Mouse (Mus musculus) G1E (cell line): Measurements from ENCODE around the gene Saxo2.

ENCODE experiments used
- CTCF ChIP-seq: IDR thresholded peaks from 2 replicates; pipeline ENCODE4 v1.5.1; 2012; ENCODE audit warnings: low read depth, low read length, inconsistent platforms, mixed read lengths
- POLR2AphosphoS5 ChIP-seq: IDR thresholded peaks from 2 replicates; pipeline ENCODE4 v1.6.1; 2012; ENCODE audit warnings: low read depth, low read length, inconsistent platforms; ENCODE audit not compliant: insufficient replicate concordance
- TAL1 ChIP-seq: conservative IDR thresholded peaks from 2 replicates; pipeline ENCODE4 v1.6.1; 2012; ENCODE audit warnings: low read depth, low read length, inconsistent platforms, mixed read lengths

- TF ChIP-seq CTCF (no peak), TAL1 (no peak), POLR2AphosphoS5 (no peak)
Observed at GRCm38 (mm10) chr7:82602008-82602407, 46.3 kb downstream of the Saxo2 start.
